Mouse (Mus musculus): ENCODE data around the gene Mrgprb5. TPM values are rescaled to one million over a fixed set of nuclear protein-coding genes. Genes with fewer than 3 reads are reported as not detected.
"Not testable (repeated sequence)": the region's sequence is repeated elsewhere in the genome, so short reads cannot be mapped to it uniquely, and the experiment has no call there.

The Mrgprb5 gene
- polyA plus RNA-seq (2014; fragmentation: Nextera tagmentation; extraction: Ambion mirVana) = not detected in 2 replicates

- no peak within 1 kb of the TSS for H3K4me2 ChIP-seq (ENCODE audit: low read length)
- no peak for ATAC-seq (replicated peaks; ENCODE audit: low FRiP score, low TSS enrichment, low read depth)
- H3K27ac ChIP-seq (ENCODE audit: low read depth) = no peak within 1 kb of the TSS
- H3K4me1 ChIP-seq (replicated peaks; ENCODE audit: control insufficient read depth, insufficient read depth, low read length) = no peaks in the 10 kb centered on the region
- H3K9me3 ChIP-seq (ENCODE audit: control insufficient read depth, low read length) = no peaks in the 10 kb centered on the region
- no peak within 1 kb of the TSS for H3K4me3 ChIP-seq (ENCODE audit: low read depth, low read length)
- no peak for DNase-seq (ENCODE audit: low spot score)
- no peaks in the 10 kb centered on the region for H3K27me3 ChIP-seq (replicated peaks; ENCODE audit: control insufficient read depth, insufficient read depth, low read length)
- no peaks in the 10 kb centered on the region for H3K36me3 ChIP-seq (ENCODE audit: control insufficient read depth, insufficient read depth, low read length)
- H3K9ac ChIP-seq (ENCODE audit: low read length) = no peak within 1 kb of the TSS
- WGBS = 77% methylated on average over 2 of the region's 2 CpGs
These were observed at the start of gene Mrgprb5 for GRCm38 (mm10) chr7:48168919-48169318. Gene Mrgprb5 (minus strand): TSS chr7:48169019.

- no peaks in the 10 kb centered on the region for H3K4me1 ChIP-seq (replicated peaks; ENCODE audit: control insufficient read depth, insufficient read depth, low read length)
These were observed 30.4 kb upstream of the Mrgprb5 start, which contains the start of gene Mrgprb4 for GRCm38 (mm10) chr7:48199188-48199587. Gene Mrgprb4 (minus strand): TSS chr7:48199288.

GRCm38 (mm10) chr7:48167471-48167870, 1.3 kb downstream of the Mrgprb5 start:
- 83% methylated on average over 2 of the region's 2 CpGs for WGBS
- Histone ChIP-seq H3K36me3 (ENCODE audit: control insufficient read depth, insufficient read depth, low read length) (no peaks in the 10 kb centered on the region), H3K9me3 (ENCODE audit: control insufficient read depth, low read length) (no peaks in the 10 kb centered on the region), H3K27me3 (replicated peaks; ENCODE audit: control insufficient read depth, insufficient read depth, low read length) (no peaks in the 10 kb centered on the region), H3K9ac (ENCODE audit: low read length) (no peak overlapping the region), H3K4me1 (replicated peaks; ENCODE audit: control insufficient read depth, insufficient read depth, low read length) (no peaks in the 10 kb centered on the region), H3K27ac (ENCODE audit: low read depth) (no peak overlapping the region), H3K4me2 (ENCODE audit: low read length) (no peak overlapping the region), H3K4me3 (ENCODE audit: low read depth, low read length) (no peak overlapping the region)
- no peak for ATAC-seq (replicated peaks; ENCODE audit: low FRiP score, low TSS enrichment, low read depth)
- DNase-seq (ENCODE audit: low spot score) = no peak

More at GRCm38 (mm10) chr7:48199188-48199587, 30.4 kb upstream of the Mrgprb5 start, which contains the start of gene Mrgprb4:
- Histone ChIP-seq H3K27me3 (replicated peaks; ENCODE audit: control insufficient read depth, insufficient read depth, low read length) (no peaks in the 10 kb centered on the region), H3K27ac (ENCODE audit: low read depth) (no peak within 1 kb of the TSS), H3K4me3 (ENCODE audit: low read depth, low read length) (no peak within 1 kb of the TSS), H3K4me2 (ENCODE audit: low read length) (no peak within 1 kb of the TSS), H3K9ac (ENCODE audit: low read length) (no peak within 1 kb of the TSS), H3K9me3 (ENCODE audit: control insufficient read depth, low read length) (no peaks in the 10 kb centered on the region), H3K36me3 (ENCODE audit: control insufficient read depth, insufficient read depth, low read length) (no peaks in the 10 kb centered on the region)
- WGBS = 74% methylated on average over 3 of the region's 3 CpGs
- no peak for DNase-seq (ENCODE audit: low spot score)
- ATAC-seq (replicated peaks; ENCODE audit: low FRiP score, low TSS enrichment, low read depth) = no peak

GRCm38 (mm10) chr7:48138248-48138702, 30.5 kb downstream of the Mrgprb5 start:
- peak overlapping the region; percentile 74 for H3K9ac ChIP-seq (ENCODE audit: low read length)
- peak; percentile 66 for ATAC-seq (replicated peaks; ENCODE audit: low FRiP score, low TSS enrichment, low read depth)
- H3K36me3 ChIP-seq (ENCODE audit: control insufficient read depth, insufficient read depth, low read length) = no peaks in the 10 kb centered on the region
- no peaks in the 10 kb centered on the region for H3K4me1 ChIP-seq (replicated peaks; ENCODE audit: control insufficient read depth, insufficient read depth, low read length)
- H3K9me3 ChIP-seq (ENCODE audit: control insufficient read depth, low read length) = 0 out of 2 replicates have a peak, but pooled peaks cover 3% of the 10 kb centered on the region
- H3K4me2 ChIP-seq (ENCODE audit: low read length) = peak overlapping the region; percentile 84
- 3% methylated on average over 17 of the region's 17 CpGs for WGBS
- DNase-seq (ENCODE audit: low spot score) = peak; percentile 83
- H3K27ac ChIP-seq (ENCODE audit: low read depth) = peak overlapping the region; percentile 86
- no peaks in the 10 kb centered on the region for H3K27me3 ChIP-seq (replicated peaks; ENCODE audit: control insufficient read depth, insufficient read depth, low read length)
- peak overlapping the region; percentile 52 for H3K4me3 ChIP-seq (ENCODE audit: low read depth, low read length)

GRCm38 (mm10) chr7:48137216-48138077, 31.4 kb downstream of the Mrgprb5 start:
- Histone ChIP-seq H3K4me3 (ENCODE audit: low read depth, low read length) (peak overlapping the region; percentile 52), H3K36me3 (ENCODE audit: control insufficient read depth, insufficient read depth, low read length) (no peaks in the 10 kb centered on the region), H3K27ac (ENCODE audit: low read depth) (peak overlapping the region; percentile 86), H3K9me3 (ENCODE audit: control insufficient read depth, low read length) (0 out of 2 replicates have a peak, but pooled peaks cover 3% of the 10 kb centered on the region), H3K4me1 (replicated peaks; ENCODE audit: control insufficient read depth, insufficient read depth, low read length) (no peaks in the 10 kb centered on the region), H3K9ac (ENCODE audit: low read length) (peak overlapping the region; percentile 74), H3K4me2 (ENCODE audit: low read length) (peak overlapping the region; percentile 84), H3K27me3 (replicated peaks; ENCODE audit: control insufficient read depth, insufficient read depth, low read length) (no peaks in the 10 kb centered on the region)
- 1% methylated on average over 50 of the region's 52 CpGs for WGBS
- ATAC-seq (replicated peaks; ENCODE audit: low FRiP score, low TSS enrichment, low read depth) (peak; percentile 90), DNase-seq (ENCODE audit: low spot score) (peak; percentile 83)

GRCm38 (mm10) chr7:48132674-48133073, 36.1 kb downstream of the Mrgprb5 start:
- no peak overlapping the region for H3K4me2 ChIP-seq (ENCODE audit: low read length)
- ATAC-seq (replicated peaks; ENCODE audit: low FRiP score, low TSS enrichment, low read depth) = peak; percentile 29; the same call in 1 of the 2 replicates
- DNase-seq (ENCODE audit: low spot score) = no peak
- no peaks in the 10 kb centered on the region for H3K27me3 ChIP-seq (replicated peaks; ENCODE audit: control insufficient read depth, insufficient read depth, low read length)
- no peak overlapping the region for H3K4me3 ChIP-seq (ENCODE audit: low read depth, low read length)
- no peaks in the 10 kb centered on the region for H3K36me3 ChIP-seq (ENCODE audit: control insufficient read depth, insufficient read depth, low read length)
- no peaks in the 10 kb centered on the region for H3K9me3 ChIP-seq (ENCODE audit: control insufficient read depth, low read length)
- no peak overlapping the region for H3K9ac ChIP-seq (ENCODE audit: low read length)
- 64% methylated on average over 4 of the region's 4 CpGs for WGBS
- no peaks in the 10 kb centered on the region for H3K4me1 ChIP-seq (replicated peaks; ENCODE audit: control insufficient read depth, insufficient read depth, low read length)
- H3K27ac ChIP-seq (ENCODE audit: low read depth) = no peak overlapping the region

GRCm38 (mm10) chr7:48132247-48132646, 36.6 kb downstream of the Mrgprb5 start:
- Histone ChIP-seq H3K4me3 (ENCODE audit: low read depth, low read length) (peak overlapping the region; percentile 35), H3K27ac (ENCODE audit: low read depth) (peak overlapping the region; percentile 90; the same call in 1 of the 2 replicates), H3K4me2 (ENCODE audit: low read length) (peak overlapping the region; percentile 40; the same call in 1 of the 2 replicates)
- H3K9ac ChIP-seq (ENCODE audit: low read length); H3K36me3 ChIP-seq (ENCODE audit: control insufficient read depth, insufficient read depth, low read length); H3K9me3 ChIP-seq (ENCODE audit: control insufficient read depth, low read length); DNase-seq (ENCODE audit: low spot score); H3K4me1 ChIP-seq (replicated peaks; ENCODE audit: control insufficient read depth, insufficient read depth, low read length); H3K27me3 ChIP-seq (replicated peaks; ENCODE audit: control insufficient read depth, insufficient read depth, low read length): not testable (repeated sequence)
- 1% methylated on average over 4 of the region's 7 CpGs for WGBS
- peak; percentile 87 for ATAC-seq (replicated peaks; ENCODE audit: low FRiP score, low TSS enrichment, low read depth)

- not testable (repeated sequence) for H3K4me1 ChIP-seq (replicated peaks; ENCODE audit: control insufficient read depth, insufficient read depth, low read length); H3K9me3 ChIP-seq (ENCODE audit: control insufficient read depth, low read length); H3K36me3 ChIP-seq (ENCODE audit: control insufficient read depth, insufficient read depth, low read length); ATAC-seq (replicated peaks; ENCODE audit: low FRiP score, low TSS enrichment, low read depth); H3K27me3 ChIP-seq (replicated peaks; ENCODE audit: control insufficient read depth, insufficient read depth, low read length)
- DNase-seq (ENCODE audit: low spot score) = peak; percentile 81
- WGBS = 3% methylated on average over 10 of the region's 14 CpGs
- peak overlapping the region; percentile 35 for H3K4me3 ChIP-seq (ENCODE audit: low read depth, low read length)
- peak overlapping the region; percentile 90 for H3K27ac ChIP-seq (ENCODE audit: low read depth)
- H3K9ac ChIP-seq (ENCODE audit: low read length) = peak overlapping the region; percentile 58
- peak overlapping the region; percentile 40; the same call in 1 of the 2 replicates for H3K4me2 ChIP-seq (ENCODE audit: low read length)
These were observed 37.0 kb downstream of the Mrgprb5 start for GRCm38 (mm10) chr7:48131820-48132219.
